Mouse (Mus musculus) embryonic facial prominence, embryonic 10.5 days (tissue): Measurements from ENCODE around the gene 1700019N19Rik. TPM values are rescaled to one million over a fixed set of nuclear protein-coding genes. Genes with fewer than 3 reads are reported as not detected.

ENCODE experiments used
- DNase-seq: peaks from one replicate; pipeline ENCODE4 v3.0.0-alpha.2; 2017; ENCODE audit warnings: low spot score
- H3K27ac ChIP-seq: fragments of 300-500 bp; sonication (generic); replicated peaks from 2 replicates; pipeline ENCODE4 v1.5.1; 2016; ENCODE audit warnings: mild to moderate bottlenecking
- H3K27me3 ChIP-seq: fragments of 300-500 bp; sonication (generic); replicated peaks from 2 replicates; pipeline ENCODE4 v1.6.1; 2016; ENCODE audit warnings: low read depth, mild to moderate bottlenecking; ENCODE audit not compliant: poor library complexity, severe bottlenecking
- H3K36me3 ChIP-seq: fragments of 300-500 bp; sonication (generic); replicated peaks from 2 replicates; pipeline ENCODE4 v1.6.1; 2016; ENCODE audit warnings: mild to moderate bottlenecking, moderate library complexity
- H3K4me1 ChIP-seq: fragments of 300-500 bp; sonication (generic); 2 replicates; pipeline ENCODE4 v1.6.1; 2016
- H3K4me3 ChIP-seq: fragments of 300-500 bp; sonication (generic); 2 replicates; pipeline ENCODE4 v1.5.1; 2016; ENCODE audit warnings: mild to moderate bottlenecking, moderate library complexity
- H3K9me3 ChIP-seq: fragments of 300-500 bp; sonication (generic); 2 replicates; pipeline ENCODE4 v1.6.1; 2016; ENCODE audit warnings: mild to moderate bottlenecking
- WGBS: fragments of 180-500 bp; shearing (Covaris S2); methylation state at CpG from one replicate; pipeline ENCODE4 v1.1.7; 2016; 5-methylcytosine and 5-hydroxymethylcytosine counted together
- polyA plus RNA-seq: library from polyadenylated mRNA; unstranded; fragments of >200 nt; fragmentation: Nextera tagmentation; extraction: Ambion mirVana; gene quantifications from 2 replicates; pipeline ENCODE4 v1.2.1, GENCODE M21; 2016

The 1700019N19Rik gene
- polyA plus RNA-seq, 1 experiment from 2014 or later = 0.20 TPM

DNA sequence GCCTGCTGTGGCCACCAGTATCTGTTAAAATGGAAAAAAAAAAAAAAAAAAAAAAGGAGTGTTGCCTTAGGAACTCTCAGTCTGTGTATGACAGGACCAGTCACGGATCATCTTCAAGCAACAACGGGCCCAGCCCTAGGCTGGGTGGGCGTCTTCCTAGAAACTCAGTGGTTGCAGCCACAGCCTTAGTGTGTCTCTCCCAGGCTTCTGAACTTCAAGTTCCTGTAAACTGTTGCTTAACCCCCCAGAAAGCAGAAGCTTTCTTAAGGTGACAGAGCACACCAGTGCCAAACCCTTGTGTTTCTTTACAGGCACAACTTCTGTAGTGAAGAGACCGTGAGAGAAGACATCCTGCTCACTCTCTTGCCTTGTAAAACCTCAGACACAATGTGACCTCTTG lies 50.5 kb downstream of the 1700019N19Rik start:
- H3K4me1 ChIP-seq = no peaks in the 10 kb centered on the region
- H3K27ac ChIP-seq = no peak overlapping the region
- no peaks in the 10 kb centered on the region for H3K9me3 ChIP-seq
- peak; percentile 6 for DNase-seq
- no peaks in the 10 kb centered on the region for H3K36me3 ChIP-seq
- 87% methylated on average over 4 of the region's 4 CpGs for WGBS
- H3K4me3 ChIP-seq = no peak overlapping the region
- H3K27me3 ChIP-seq = no peaks in the 10 kb centered on the region

DNA sequence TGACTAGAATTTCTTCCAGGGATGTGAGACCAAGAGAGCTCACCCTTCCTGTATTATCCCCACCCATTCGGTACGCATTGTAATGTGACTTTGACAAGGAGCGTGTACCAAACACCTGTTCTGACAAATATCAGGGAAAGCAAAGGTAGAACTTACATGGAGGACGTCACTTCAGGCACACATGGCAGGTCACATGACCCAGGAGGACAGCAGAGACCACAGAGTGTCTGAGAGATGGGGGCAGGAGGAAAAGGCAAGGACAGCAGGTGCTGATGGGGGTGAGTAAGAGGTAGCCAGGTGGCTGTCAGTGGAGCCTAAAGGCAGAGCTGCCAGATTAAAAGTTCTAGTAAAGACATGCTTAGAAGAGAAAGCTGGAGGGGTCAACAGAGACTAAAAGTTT lies 51.5 kb downstream of the 1700019N19Rik start:
- H3K27ac ChIP-seq = no peak overlapping the region
- no peaks in the 10 kb centered on the region for H3K36me3 ChIP-seq
- peak; percentile 3 for DNase-seq
- no peaks in the 10 kb centered on the region for H3K27me3 ChIP-seq
- no peaks in the 10 kb centered on the region for H3K4me1 ChIP-seq
- H3K9me3 ChIP-seq = no peaks in the 10 kb centered on the region
- 91% methylated on average over 4 of the region's 4 CpGs for WGBS
- H3K4me3 ChIP-seq = no peak overlapping the region

DNA sequence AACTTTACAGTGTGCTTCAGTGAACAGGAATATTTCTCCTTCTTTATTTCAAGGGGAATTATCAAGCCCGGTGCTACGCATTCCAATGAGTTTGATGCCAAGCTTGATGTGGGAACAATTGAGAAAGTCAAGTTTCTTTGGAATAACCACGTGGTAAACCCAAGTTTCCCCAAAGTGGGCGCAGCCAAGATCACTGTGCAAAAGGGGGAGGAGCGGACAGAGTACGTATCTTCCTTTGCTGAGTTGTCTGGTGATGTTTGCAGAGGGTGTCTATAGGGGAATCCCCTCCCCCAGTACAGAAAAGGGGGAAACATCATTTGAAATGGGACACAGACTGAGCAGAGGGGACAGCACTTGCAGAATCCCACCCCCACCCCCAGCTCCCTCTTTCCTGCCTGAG lies 53.2 kb downstream of the 1700019N19Rik start:
- 77% methylated on average over 6 of the region's 6 CpGs for WGBS

DNA sequence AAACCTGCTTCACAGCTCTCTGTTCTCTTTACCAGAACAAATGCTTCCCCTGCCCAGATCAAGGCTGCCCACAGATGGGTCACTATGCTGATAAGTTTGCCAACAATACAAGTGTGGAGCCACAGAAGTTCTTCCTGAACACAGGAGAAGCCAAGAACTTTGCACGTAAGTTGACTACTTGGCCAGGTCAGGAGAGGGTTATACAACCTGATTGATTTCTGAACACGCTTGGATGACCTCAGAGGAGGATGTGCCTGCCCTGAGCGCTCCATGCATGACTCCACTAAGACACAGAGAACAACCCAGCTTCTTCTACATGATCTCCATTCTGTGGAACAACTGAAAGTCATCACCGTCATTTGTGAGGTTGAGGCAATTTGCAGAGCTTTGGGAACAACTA lies 56.1 kb downstream of the 1700019N19Rik start:
- Histone ChIP-seq H3K9me3 (no peaks in the 10 kb centered on the region), H3K36me3 (no peaks in the 10 kb centered on the region), H3K4me1 (no peaks in the 10 kb centered on the region), H3K27me3 (no peaks in the 10 kb centered on the region), H3K4me3 (no peak overlapping the region), H3K27ac (no peak overlapping the region)
- peak; percentile 3 for DNase-seq
- 82% methylated on average over 4 of the region's 4 CpGs for WGBS

More for the DNA sequence above, 53.2 kb downstream of the 1700019N19Rik start:
- peak; percentile 6 for DNase-seq
- H3K9me3 ChIP-seq = no peaks in the 10 kb centered on the region
- no peaks in the 10 kb centered on the region for H3K36me3 ChIP-seq
- no peak overlapping the region for H3K4me3 ChIP-seq
- no peaks in the 10 kb centered on the region for H3K4me1 ChIP-seq
- H3K27me3 ChIP-seq = no peaks in the 10 kb centered on the region
- H3K27ac ChIP-seq = no peak overlapping the region

Other genes with a start within 250 kb of the 1700019N19Rik start
- gene Pnlip, start 142.0 kb downstream of the 1700019N19Rik start, polyA plus RNA-seq = not detected in 2 replicates
- gene Pnliprp1, start 65.6 kb downstream of the 1700019N19Rik start, polyA plus RNA-seq = 0.31 TPM in 1 of 2 replicates, not detected in the other
- 0.09 TPM in 1 of 2 replicates, not detected in the other for gene Pnliprp2, start 34.7 kb downstream of the 1700019N19Rik start, polyA plus RNA-seq
- 1.1 TPM in 2 replicates for gene Eno4, start 149.0 kb upstream of the 1700019N19Rik start, polyA plus RNA-seq
- gene Hspa12a, start 149.2 kb upstream of the 1700019N19Rik start, polyA plus RNA-seq = 8.1 TPM in 2 replicates